ENCODE assay signal across 25 mouse cellular contexts in genomic region chr17:80578041-80578440, GRCm38 (mm10). TPM values are rescaled to one million over a fixed set of nuclear protein-coding genes. Genes with fewer than 3 reads are reported as not detected.
DNase-seq lines count a peak whose midpoint lies in the region; ATAC-seq and TF ChIP-seq lines count a peak whose summit lies in the region.
"Had no signal": no experiment of that assay in that cellular context is flagged by ENCODE, and none has a peak within 500 bp of the region (broad histone marks: within the 10 kb centered on the region; RNA-seq: fewer than 3 reads in every experiment).

No protein-coding gene starts in this region.

- no peak overlapping the region for H3K9ac ChIP-seq in heart, embryonic 12.5 days
- no peak overlapping the region for H3K9ac ChIP-seq in limb, embryonic 13.5 days
- H3K9ac ChIP-seq in neural tube, embryonic 14.5 days (replicated peaks; ENCODE audit: low read depth, low read length) = no peak overlapping the region
- H3K9ac ChIP-seq: liver, embryonic 14.5 days; stomach, embryonic 15.5 days had no signal

- H3K9me3 ChIP-seq in heart, embryonic 10.5 days = no peaks in the 10 kb centered on the region
- H3K9me3 ChIP-seq in heart, embryonic 12.5 days (replicated peaks) = no peaks in the 10 kb centered on the region
- no peaks in the 10 kb centered on the region for H3K9me3 ChIP-seq in limb, embryonic 13.5 days
- no peaks in the 10 kb centered on the region for H3K9me3 ChIP-seq in limb, embryonic 10.5 days (replicated peaks)
- H3K9me3 ChIP-seq in neural tube, embryonic 14.5 days (ENCODE audit: control insufficient read depth, low read length) = no peaks in the 10 kb centered on the region
- H3K9me3 ChIP-seq: forebrain, embryonic 10.5 days; heart, embryonic 15.5 days; intestine, embryonic 15.5 days; limb, embryonic 15.5 days; stomach, embryonic 15.5 days had no signal

- ATAC-seq in heart, embryonic 12.5 days (ENCODE audit: insufficient number of reproducible peaks, low FRiP score) = no peak
- no peak for ATAC-seq in limb, embryonic 13.5 days (ENCODE audit: low FRiP score, low read depth)
- no peak for ATAC-seq in neural tube, embryonic 14.5 days (ENCODE audit: low read depth)

- H3K27ac ChIP-seq in heart, embryonic 10.5 days = no peak overlapping the region
- no peak overlapping the region for H3K27ac ChIP-seq in heart, embryonic 12.5 days (ENCODE audit: poor library complexity, severe bottlenecking)
- H3K27ac ChIP-seq in limb, embryonic 13.5 days = no peak overlapping the region
- H3K27ac ChIP-seq in limb, embryonic 10.5 days = no peak overlapping the region
- no peak overlapping the region for H3K27ac ChIP-seq in neural tube, embryonic 14.5 days (ENCODE audit: low read depth, low read length)
- no peak overlapping the region for H3K27ac ChIP-seq in cerebellum, adult 2 months (ENCODE audit: insufficient read depth, low read length)
- H3K27ac ChIP-seq: heart, adult 2 months; heart, embryonic 15.5 days; intestine, embryonic 15.5 days; limb, embryonic 15.5 days; liver, embryonic 14.5 days; stomach, embryonic 15.5 days had no signal

- H3K4me1 ChIP-seq in heart, embryonic 10.5 days = peaks cover 9% of the 10 kb centered on the region
- H3K4me1 ChIP-seq in heart, embryonic 12.5 days (replicated peaks) = peaks cover 7% of the 10 kb centered on the region; the same call in 1 of the 2 replicates
- peaks cover 12% of the 10 kb centered on the region for H3K4me1 ChIP-seq in limb, embryonic 13.5 days
- peaks cover 8% of the 10 kb centered on the region for H3K4me1 ChIP-seq in limb, embryonic 10.5 days
- 0 out of 2 replicates have a peak, but pooled peaks cover 4% of the 10 kb centered on the region for H3K4me1 ChIP-seq in neural tube, embryonic 14.5 days (ENCODE audit: control insufficient read depth, insufficient read depth, low read length)
- no peaks in the 10 kb centered on the region for H3K4me1 ChIP-seq in cerebellum, adult 2 months (ENCODE audit: control insufficient read depth, insufficient read depth, low read length)
- H3K4me1 ChIP-seq: intestine, embryonic 15.5 days had no signal

- H3K4me2 ChIP-seq in heart, embryonic 12.5 days = no peak overlapping the region
- H3K4me2 ChIP-seq in limb, embryonic 13.5 days (replicated peaks) = peak overlapping the region; percentile 94
- H3K4me2 ChIP-seq in neural tube, embryonic 14.5 days (ENCODE audit: low read depth, low read length) = peak overlapping the region; percentile 80; the same call in 1 of the 2 replicates

- H3K36me3 ChIP-seq in heart, embryonic 10.5 days = peaks cover 14% of the 10 kb centered on the region; the same call in 1 of the 2 replicates
- H3K36me3 ChIP-seq in heart, embryonic 12.5 days = peaks cover 14% of the 10 kb centered on the region
- peaks cover 26% of the 10 kb centered on the region for H3K36me3 ChIP-seq in limb, embryonic 13.5 days
- peaks cover 34% of the 10 kb centered on the region for H3K36me3 ChIP-seq in limb, embryonic 10.5 days
- H3K36me3 ChIP-seq in neural tube, embryonic 14.5 days (ENCODE audit: control insufficient read depth, insufficient read depth, low read length) = peaks cover 10% of the 10 kb centered on the region; the same call in 1 of the 2 replicates
- H3K36me3 ChIP-seq: stomach, embryonic 15.5 days had no signal

- peak; percentile 61 for DNase-seq in heart, embryonic 10.5 days (ENCODE audit: low spot score)
- DNase-seq in limb, embryonic 10.5 days (ENCODE audit: low spot score) = no peak
- no peak for DNase-seq in neural tube, embryonic 10.5 days (ENCODE audit: extremely low spot score, low spot score)
- DNase-seq in cerebellum, adult 2 months = no peak
- DNase-seq: adrenal gland, adult 2 months; cerebellum, adult 11-12 months; cerebellum, postnatal 14 days; gastrocnemius, postnatal 25 days; heart, adult 2 months; heart, postnatal 4 days; kidney, adult 9 months; kidney, postnatal 14 days; lung, postnatal 4 days; thymus, adult 2 months; thymus, postnatal 4 days had no signal

- TF ChIP-seq CTCF in cerebellum, adult 2 months (IDR thresholded peaks at IDR 0.05; ENCODE audit: borderline replicate concordance, insufficient read depth, low read depth, low read length) = no peak

- no peak for TF ChIP-seq POLR2A in cerebellum, adult 2 months (IDR thresholded peaks at IDR 0.05; ENCODE audit: borderline replicate concordance, insufficient read depth, low read length)

- H3K4me3 ChIP-seq in heart, embryonic 10.5 days = no peak overlapping the region
- no peak overlapping the region for H3K4me3 ChIP-seq in heart, embryonic 12.5 days
- H3K4me3 ChIP-seq in limb, embryonic 13.5 days = no peak overlapping the region
- H3K4me3 ChIP-seq in limb, embryonic 10.5 days = no peak overlapping the region
- H3K4me3 ChIP-seq in neural tube, embryonic 14.5 days (ENCODE audit: low read depth, low read length) = no peak overlapping the region
- no peak overlapping the region for H3K4me3 ChIP-seq in cerebellum, adult 2 months (replicated peaks; ENCODE audit: insufficient read depth, low read depth, low read length)
- H3K4me3 ChIP-seq: heart, adult 2 months had no signal

- H3K27me3 ChIP-seq in heart, embryonic 10.5 days (ENCODE audit: insufficient read depth, poor library complexity, severe bottlenecking) = no peaks in the 10 kb centered on the region; the same call in 1 of the 2 replicates
- H3K27me3 ChIP-seq in heart, embryonic 12.5 days (replicated peaks) = no peaks in the 10 kb centered on the region
- H3K27me3 ChIP-seq in limb, embryonic 13.5 days = no peaks in the 10 kb centered on the region
- H3K27me3 ChIP-seq in limb, embryonic 10.5 days (ENCODE audit: low read depth, poor library complexity, severe bottlenecking) = no peaks in the 10 kb centered on the region
- no peaks in the 10 kb centered on the region for H3K27me3 ChIP-seq in neural tube, embryonic 14.5 days (ENCODE audit: control insufficient read depth, insufficient read depth, low read length)
- no peaks in the 10 kb centered on the region for H3K27me3 ChIP-seq in cerebellum, adult 2 months (ENCODE audit: control insufficient read depth, insufficient read depth, low read length)
- H3K27me3 ChIP-seq: heart, embryonic 15.5 days; intestine, embryonic 15.5 days; limb, embryonic 15.5 days; stomach, embryonic 15.5 days had no signal

- 95% methylated on average over 1 of the region's 1 CpGs for WGBS in heart, embryonic 10.5 days
- WGBS in heart, embryonic 12.5 days = 93% methylated on average over 1 of the region's 1 CpGs
- 87% methylated on average over 1 of the region's 1 CpGs for WGBS in limb, embryonic 13.5 days
- 97% methylated on average over 1 of the region's 1 CpGs for WGBS in limb, embryonic 10.5 days
- WGBS in neural tube, embryonic 14.5 days = 94% methylated on average over 1 of the region's 1 CpGs
- WGBS in cerebellum, adult 2 months = 88% methylated on average over 1 of the region's 1 CpGs

RNA-seq across cellular contexts. Expression of gene Cdkl4, which starts 0.4 kb away (rescaled TPM):
- polyA plus RNA-seq in heart, embryonic 10.5 days (2016; fragmentation: Nextera tagmentation; extraction: Ambion mirVana) = 0.07 and 0.24 TPM in 2 replicates
- polyA plus RNA-seq in heart, embryonic 12.5 days (2016; fragmentation: Nextera tagmentation; extraction: Ambion mirVana) = 0.14 TPM in 1 of 2 replicates, not detected in the other
- polyA plus RNA-seq in limb, embryonic 13.5 days (2015; fragmentation: Nextera tagmentation; extraction: Ambion mirVana) = 0.63 and 0.73 TPM in 2 replicates
- 0.14 and 0.51 TPM in 2 replicates for polyA plus RNA-seq in limb, embryonic 10.5 days (2016; fragmentation: Nextera tagmentation; extraction: Ambion mirVana)
- 4.5 and 7.4 TPM in 2 replicates for polyA plus RNA-seq in neural tube, embryonic 14.5 days (2014; fragmentation: Nextera tagmentation; extraction: Ambion mirVana)
- 1.3 and 1.5 TPM in 2 replicates for polyA plus RNA-seq in cerebellum, adult 2 months (2012; rRNA removed)
- polyA plus RNA-seq: C2C12 had no signal
